Mouse (Mus musculus): ENCODE data around the gene Mettl6.

Gene Mettl6

GRCm38 (mm10) chr14:31494975-31495455, at the start of gene Mettl6:
Mettl6 (minus strand) TSS chr14:31495040.
- peak; percentile 95 for DNase-seq (ENCODE audit: low read depth, low spot score)

DNA sequence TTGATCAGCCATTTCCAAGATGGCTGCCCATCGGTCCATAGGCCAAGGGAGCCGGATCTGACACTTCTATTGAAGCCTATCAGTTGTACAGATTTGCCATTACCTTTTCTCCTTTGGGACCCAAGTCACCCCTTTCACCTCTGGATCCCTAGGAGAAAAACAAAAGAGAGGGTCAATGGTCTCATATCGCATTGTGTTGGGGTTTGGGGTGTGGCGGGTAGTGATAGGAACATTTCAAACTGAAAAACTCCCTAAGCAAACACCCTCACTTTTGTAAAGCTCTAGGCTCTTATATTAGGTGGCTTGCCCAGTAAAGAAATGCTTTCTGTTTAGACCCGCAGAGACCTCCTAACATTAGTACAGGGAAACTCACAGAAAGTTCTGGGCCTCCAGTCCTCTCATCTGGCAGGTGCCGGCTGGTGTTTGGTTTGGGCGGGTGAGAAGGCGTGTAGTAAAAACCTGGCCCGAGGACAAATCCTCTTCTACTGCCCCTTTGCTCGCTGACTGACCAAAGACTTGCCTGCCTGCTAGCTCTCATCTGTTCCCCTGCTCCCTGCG, 49.1 kb upstream of the Mettl6 start:
- no peak for DNase-seq (ENCODE audit: low read depth, low spot score)

GRCm38 (mm10) chr14:31537298-31537697, 42.5 kb upstream of the Mettl6 start:
- DNase-seq (ENCODE audit: low read depth, low spot score): no peak

DNA sequence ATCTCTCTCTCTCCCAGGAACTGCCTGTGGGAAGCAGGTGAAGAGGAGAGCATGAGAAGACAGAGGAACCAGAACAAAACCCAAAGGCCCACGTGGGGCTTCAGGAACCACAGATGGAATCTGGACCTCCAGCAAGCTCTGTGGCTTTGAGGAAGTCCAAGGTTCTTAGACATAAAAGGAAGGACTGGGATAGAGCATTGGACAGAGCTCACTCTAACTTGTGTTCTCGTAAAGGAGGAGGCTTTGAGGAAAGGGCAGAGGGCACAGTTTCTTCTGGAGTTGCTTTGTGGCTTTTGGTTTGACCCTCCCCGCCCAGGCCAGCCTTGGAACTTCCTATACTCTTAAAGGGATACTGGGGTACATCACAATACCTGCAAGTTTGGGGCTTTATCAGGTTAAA, 37.8 kb upstream of the Mettl6 start:
- no peak for DNase-seq (ENCODE audit: low read depth, low spot score)

DNA sequence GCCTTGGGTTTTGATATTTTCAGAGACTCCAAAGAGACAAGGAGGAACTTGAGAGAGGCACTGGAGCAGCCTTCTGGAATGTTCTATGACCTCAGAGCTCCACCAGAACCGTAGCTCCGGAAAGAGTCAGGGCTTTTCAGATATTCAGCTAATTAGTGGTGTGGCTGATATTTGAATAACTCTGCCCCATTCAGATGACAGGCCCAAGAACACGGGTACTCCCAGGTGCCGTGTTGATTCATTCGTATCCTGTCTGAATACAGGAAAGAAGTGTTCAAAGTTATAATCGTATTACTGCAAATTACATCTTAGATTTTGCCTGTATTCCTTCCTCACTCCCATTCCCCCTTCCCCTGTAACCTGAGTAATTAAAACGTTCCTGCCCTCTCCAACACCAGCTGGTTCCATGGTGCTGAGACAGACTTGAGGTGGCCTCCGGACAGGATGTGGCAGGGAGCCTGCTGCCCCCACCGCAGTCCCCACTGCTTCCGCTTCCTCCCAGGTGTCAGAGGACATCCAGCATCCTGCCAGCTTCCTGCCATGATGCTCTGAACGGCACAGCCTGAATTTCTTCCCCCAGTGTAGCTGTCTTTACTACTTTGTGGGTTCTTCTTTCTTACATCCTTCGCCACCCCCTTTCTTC, 36.8 kb upstream of the Mettl6 start:
- no peak for DNase-seq (ENCODE audit: low read depth, low spot score)

DNA sequence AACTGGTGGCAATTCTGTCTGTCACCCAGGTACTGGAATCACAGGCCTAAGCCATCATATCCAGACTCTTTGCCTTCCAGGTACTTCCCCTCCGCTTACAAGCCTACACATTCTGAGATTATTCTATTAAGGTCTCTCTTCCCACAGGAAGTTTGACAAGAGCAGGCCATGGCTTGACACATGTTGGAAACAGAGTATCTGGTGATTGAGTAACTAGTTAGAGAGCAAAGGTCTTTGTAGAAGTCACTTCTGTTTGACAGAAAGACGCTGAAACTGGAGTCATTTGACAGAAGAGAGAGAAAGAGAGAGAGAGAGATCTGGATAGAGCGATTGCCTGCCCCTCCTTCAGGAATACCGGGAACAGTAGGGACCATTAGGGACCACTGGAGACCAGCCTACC, 36.0 kb upstream of the Mettl6 start:
- DNase-seq (ENCODE audit: low read depth, low spot score): no peak

- DNase-seq (ENCODE audit: low read depth, low spot score): no peak
Measured at GRCm38 (mm10) chr14:31525040-31525810, 30.4 kb upstream of the Mettl6 start.

DNA sequence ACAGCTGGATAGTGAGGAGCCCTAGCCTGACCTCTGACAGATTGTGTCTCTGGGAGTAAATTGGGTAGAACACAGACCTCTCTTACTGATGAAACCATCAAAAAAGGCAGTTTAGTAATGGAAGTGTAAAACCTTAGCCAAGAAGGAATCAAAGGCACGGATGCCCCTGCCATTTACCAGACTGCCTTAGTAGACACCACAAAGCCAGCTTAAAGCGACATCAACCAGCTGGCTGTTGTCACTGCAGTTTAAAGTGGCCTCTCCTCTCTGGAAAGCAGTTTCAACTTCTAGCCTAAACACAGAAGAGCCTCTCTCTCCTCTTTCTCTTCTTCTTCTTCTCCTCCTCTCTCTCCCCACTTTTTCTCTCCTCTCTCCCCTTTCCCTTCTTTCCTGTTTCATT, 26.5 kb upstream of the Mettl6 start:
- no peak for DNase-seq (ENCODE audit: low read depth, low spot score)

DNA sequence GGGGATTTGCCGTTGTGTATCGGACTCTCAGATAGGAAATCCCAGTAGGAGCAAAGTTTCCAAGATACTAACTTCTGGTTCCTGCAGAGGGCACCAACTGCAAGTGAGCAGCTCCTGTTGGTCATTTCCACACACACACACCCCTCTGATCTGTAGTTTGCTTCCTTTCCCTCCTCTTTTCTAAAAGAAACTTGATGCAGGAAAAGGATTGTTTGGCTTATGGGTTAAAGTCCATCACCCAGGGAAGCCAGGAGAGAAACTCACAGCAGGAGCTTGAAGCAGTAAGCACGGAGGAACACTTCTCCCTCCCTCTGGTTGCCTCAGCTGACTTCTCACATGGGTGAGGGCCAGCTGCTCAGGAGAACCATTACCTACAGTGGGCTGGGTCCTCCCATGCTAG, 24.3 kb upstream of the Mettl6 start:
- peak; percentile 39 for DNase-seq (ENCODE audit: low read depth, low spot score)

DNA sequence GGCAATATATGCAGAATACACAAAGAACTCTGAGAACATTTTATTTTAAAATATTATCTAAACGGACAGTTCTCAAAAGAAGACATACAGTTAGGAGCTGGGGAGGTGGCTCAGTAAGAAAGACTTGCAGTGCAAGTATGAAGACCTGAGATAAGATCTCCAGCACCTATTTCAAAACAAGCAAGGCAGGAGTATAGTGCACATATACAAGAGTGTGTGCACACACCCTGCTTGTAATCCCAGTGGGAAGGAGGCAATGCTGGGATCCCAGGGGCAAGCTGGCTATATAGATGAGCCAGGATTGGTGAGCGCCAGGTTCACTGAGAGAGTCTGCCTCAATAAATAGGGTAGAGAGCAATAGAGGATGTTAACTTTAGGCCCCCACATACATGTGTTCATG, 21.1 kb upstream of the Mettl6 start:
- DNase-seq (ENCODE audit: low read depth, low spot score): no peak

- no peak for DNase-seq (ENCODE audit: low read depth, low spot score)
Measured at GRCm38 (mm10) chr14:31510322-31510721, 15.5 kb upstream of the Mettl6 start.

GRCm38 (mm10) chr14:31509911-31510310, 15.1 kb upstream of the Mettl6 start:
- no peak for DNase-seq (ENCODE audit: low read depth, low spot score)

- DNase-seq (ENCODE audit: low read depth, low spot score): no peak
Measured at GRCm38 (mm10) chr14:31506456-31506855, 11.6 kb upstream of the Mettl6 start.

- DNase-seq (ENCODE audit: low read depth, low spot score): no peak
Measured at GRCm38 (mm10) chr14:31503406-31503805, 8.6 kb upstream of the Mettl6 start.

DNA sequence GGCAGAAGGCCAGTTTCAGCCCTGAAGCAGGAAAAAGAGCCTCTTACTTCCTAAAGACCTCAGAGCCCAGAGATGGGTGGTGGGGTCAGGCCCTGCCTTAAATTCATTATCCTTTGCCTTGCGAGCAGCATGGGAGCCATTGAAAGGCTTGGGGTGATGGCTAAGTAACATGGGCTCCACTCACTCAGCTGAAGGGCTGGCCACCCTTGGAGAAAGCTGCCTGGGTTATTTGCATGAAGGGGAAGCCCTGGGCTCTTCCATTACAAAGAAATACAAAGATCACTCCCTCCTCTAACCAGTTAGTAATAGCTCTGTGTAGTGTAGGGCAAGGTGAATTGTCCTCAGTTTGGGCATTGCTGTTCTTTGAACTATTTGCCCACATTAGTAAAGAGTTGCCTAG, 4.7 kb upstream of the Mettl6 start:
- peak; percentile 59 for DNase-seq (ENCODE audit: low read depth, low spot score)

GRCm38 (mm10) chr14:31496241-31496646, 1.4 kb upstream of the Mettl6 start:
- peak; percentile 25 for DNase-seq (ENCODE audit: low read depth, low spot score)

GRCm38 (mm10) chr14:31495538-31495937, 698 bp upstream of the Mettl6 start:
- no peak for DNase-seq (ENCODE audit: low read depth, low spot score)

DNA sequence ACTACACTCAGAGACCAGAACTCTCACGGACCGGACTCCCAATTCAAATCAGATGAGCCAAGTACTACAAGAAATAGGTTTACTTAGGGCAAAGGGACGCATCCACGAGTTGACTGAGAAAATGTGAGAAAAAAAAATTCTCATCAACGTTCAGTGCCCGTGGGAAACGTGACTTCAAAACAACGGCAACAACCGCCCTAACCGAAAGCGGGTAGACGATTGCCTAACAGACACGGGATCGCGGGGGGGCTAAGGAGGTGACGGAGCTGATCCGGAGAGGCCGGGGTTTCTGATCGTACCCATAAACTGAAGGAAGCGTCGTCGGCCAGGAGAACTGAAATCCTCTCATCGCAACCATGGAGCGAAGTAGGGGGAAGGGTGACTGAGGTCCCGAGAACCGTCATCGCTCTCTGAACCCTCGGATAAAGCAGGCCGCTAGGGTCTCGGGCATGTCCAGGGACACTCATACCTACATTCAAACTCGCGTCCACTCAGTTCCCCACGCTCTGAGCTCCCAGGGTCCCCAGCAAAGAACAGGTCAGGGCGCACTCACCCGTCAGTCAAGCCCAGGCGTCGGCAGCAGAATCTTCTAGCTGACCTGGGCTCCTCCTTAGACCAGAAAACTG, 378 bp downstream of the Mettl6 start, which contains the start of gene Eaf1:
Gene Eaf1, plus strand, starts transcription at position 51 of the 626 bp plus-strand sequence.
- DNase-seq (ENCODE audit: low read depth, low spot score): no peak

GRCm38 (mm10) chr14:31493901-31494300, 939 bp downstream of the Mettl6 start:
- DNase-seq (ENCODE audit: low read depth, low spot score): no peak

DNA sequence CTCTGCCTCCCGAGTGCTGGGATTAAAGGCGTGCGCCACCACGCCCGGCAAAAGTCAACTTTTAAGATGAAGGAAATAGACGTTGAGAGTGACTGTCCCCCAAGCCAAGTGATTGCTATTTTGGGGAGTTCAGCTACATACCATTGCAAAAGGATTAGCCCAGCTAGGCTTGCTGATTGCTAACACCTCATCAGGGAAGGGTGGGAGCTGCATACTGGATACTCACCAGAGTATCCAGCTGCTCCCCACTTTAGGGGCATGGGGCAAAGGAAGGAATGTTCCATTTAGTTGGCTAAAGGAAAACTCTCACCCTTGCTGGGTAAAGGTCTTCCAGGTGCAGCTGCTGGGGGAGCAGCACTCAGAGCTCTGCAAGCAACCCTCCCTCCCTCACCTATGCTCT, 6.8 kb downstream of the Mettl6 start:
- no peak for DNase-seq (ENCODE audit: low read depth, low spot score)

DNA sequence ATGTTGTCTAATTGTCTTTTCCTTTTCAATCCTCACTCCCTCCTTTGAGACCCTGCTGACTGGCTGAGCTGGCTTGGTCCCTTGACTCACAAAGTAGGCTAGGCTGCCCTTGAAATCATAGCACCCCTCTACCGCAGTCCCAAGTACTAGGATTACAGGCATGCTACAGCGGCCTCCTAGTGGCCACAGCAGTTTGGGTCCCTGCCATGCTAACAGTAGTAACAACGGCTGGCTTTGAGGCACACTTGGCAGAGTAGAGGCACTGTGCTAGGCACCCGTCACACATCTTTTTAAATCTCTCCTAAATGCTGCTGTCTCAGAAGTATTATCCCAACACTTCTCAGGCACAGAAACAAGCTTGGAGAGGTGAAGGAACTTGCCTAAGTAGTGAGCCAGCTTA, 8.4 kb downstream of the Mettl6 start:
- DNase-seq (ENCODE audit: low read depth, low spot score): no peak

DNA sequence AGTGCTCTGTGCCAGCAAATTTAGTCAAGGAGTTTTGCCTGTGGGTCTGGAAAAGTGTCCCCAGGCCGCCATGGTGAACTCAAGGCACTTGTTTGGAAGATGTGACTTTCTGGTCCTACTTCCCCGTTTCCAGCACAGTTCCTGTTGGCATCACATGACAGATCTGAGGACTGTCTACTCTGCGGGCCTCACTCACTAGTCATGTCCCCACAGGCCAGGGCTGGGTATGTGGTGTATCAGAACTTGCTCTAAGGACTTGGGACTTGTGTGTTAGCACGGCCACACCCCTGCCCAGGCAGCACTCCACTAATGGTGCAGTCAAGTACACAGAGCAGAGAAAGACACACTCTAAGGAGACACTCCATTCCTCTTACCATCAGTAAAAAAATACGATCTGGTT, 12.4 kb downstream of the Mettl6 start:
- DNase-seq (ENCODE audit: low read depth, low spot score): no peak
